Mouse (Mus musculus): Measurements from ENCODE around the gene Pttg1ip. TPM values are rescaled to one million over a fixed set of nuclear protein-coding genes. Genes with fewer than 3 reads are reported as not detected.

The Pttg1ip gene
- 64.0 and 73.7 TPM in 2 replicates for polyA plus RNA-seq (2016; fragmentation: Nextera tagmentation; extraction: Ambion mirVana)

- no peaks in the 10 kb centered on the region for H3K27me3 ChIP-seq (ENCODE audit: low read depth, poor library complexity, severe bottlenecking)
- WGBS: under 1% methylated on average over 64 of the region's 64 CpGs
- peak within 1 kb of the TSS; percentile 92 for H3K4me3 ChIP-seq
- peaks cover 15% of the 10 kb centered on the region for H3K36me3 ChIP-seq
- DNase-seq (ENCODE audit: low spot score): peak; percentile 96
- no peaks in the 10 kb centered on the region for H3K9me3 ChIP-seq (replicated peaks)
- H3K27ac ChIP-seq: peak within 1 kb of the TSS; percentile 93
- peaks cover 30% of the 10 kb centered on the region for H3K4me1 ChIP-seq
Measured at GRCm38 (mm10) chr10:77581408-77582284, at the start of gene Pttg1ip. Gene Pttg1ip (plus strand): TSS chr10:77581720.

- no peak overlapping the region for H3K4me3 ChIP-seq
- H3K27me3 ChIP-seq (ENCODE audit: low read depth, poor library complexity, severe bottlenecking): no peaks in the 10 kb centered on the region
- WGBS: 91% methylated on average over 1 of the region's 1 CpGs
- H3K36me3 ChIP-seq: no peaks in the 10 kb centered on the region
- DNase-seq (ENCODE audit: low spot score): no peak
- no peaks in the 10 kb centered on the region for H3K9me3 ChIP-seq (replicated peaks)
- peaks cover 13% of the 10 kb centered on the region for H3K4me1 ChIP-seq
- no peak overlapping the region for H3K27ac ChIP-seq
Measured at GRCm38 (mm10) chr10:77532020-77532413, 49.5 kb upstream of the Pttg1ip start.

GRCm38 (mm10) chr10:77536727-77537126 is 44.8 kb upstream of the Pttg1ip start:
- no peaks in the 10 kb centered on the region for H3K27me3 ChIP-seq (ENCODE audit: low read depth, poor library complexity, severe bottlenecking)
- no peaks in the 10 kb centered on the region for H3K9me3 ChIP-seq (replicated peaks)
- H3K4me1 ChIP-seq: peaks cover 13% of the 10 kb centered on the region
- DNase-seq (ENCODE audit: low spot score): no peak
- WGBS: 81% methylated on average over 8 of the region's 8 CpGs
- H3K36me3 ChIP-seq: no peaks in the 10 kb centered on the region
- H3K4me3 ChIP-seq: no peak overlapping the region
- no peak overlapping the region for H3K27ac ChIP-seq

- peaks cover 13% of the 10 kb centered on the region for H3K4me1 ChIP-seq
- H3K27me3 ChIP-seq (ENCODE audit: low read depth, poor library complexity, severe bottlenecking): no peaks in the 10 kb centered on the region
- WGBS: 88% methylated on average over 11 of the region's 11 CpGs
- H3K27ac ChIP-seq: no peak overlapping the region
- H3K36me3 ChIP-seq: no peaks in the 10 kb centered on the region
- no peaks in the 10 kb centered on the region for H3K9me3 ChIP-seq (replicated peaks)
- H3K4me3 ChIP-seq: no peak overlapping the region
- DNase-seq (ENCODE audit: low spot score): no peak
Measured at GRCm38 (mm10) chr10:77537215-77538209, 44.0 kb upstream of the Pttg1ip start.

GRCm38 (mm10) chr10:77539320-77539945 is 42.1 kb upstream of the Pttg1ip start:
- no peak overlapping the region for H3K4me3 ChIP-seq
- no peak overlapping the region for H3K27ac ChIP-seq
- no peak for DNase-seq (ENCODE audit: low spot score)
- H3K36me3 ChIP-seq: no peaks in the 10 kb centered on the region
- H3K9me3 ChIP-seq (replicated peaks): no peaks in the 10 kb centered on the region
- H3K27me3 ChIP-seq (ENCODE audit: low read depth, poor library complexity, severe bottlenecking): no peaks in the 10 kb centered on the region
- no peaks in the 10 kb centered on the region for H3K4me1 ChIP-seq
- 91% methylated on average over 7 of the region's 7 CpGs for WGBS

GRCm38 (mm10) chr10:77540576-77541102 is 40.9 kb upstream of the Pttg1ip start:
- 89% methylated on average over 4 of the region's 4 CpGs for WGBS
- H3K9me3 ChIP-seq (replicated peaks): no peaks in the 10 kb centered on the region
- H3K36me3 ChIP-seq: no peaks in the 10 kb centered on the region
- H3K4me1 ChIP-seq: no peaks in the 10 kb centered on the region
- H3K27ac ChIP-seq: no peak overlapping the region
- H3K27me3 ChIP-seq (ENCODE audit: low read depth, poor library complexity, severe bottlenecking): no peaks in the 10 kb centered on the region
- no peak for DNase-seq (ENCODE audit: low spot score)
- H3K4me3 ChIP-seq: no peak overlapping the region

- no peak overlapping the region for H3K27ac ChIP-seq
- no peaks in the 10 kb centered on the region for H3K9me3 ChIP-seq (replicated peaks)
- no peak overlapping the region for H3K4me3 ChIP-seq
- H3K4me1 ChIP-seq: no peaks in the 10 kb centered on the region
- no peaks in the 10 kb centered on the region for H3K36me3 ChIP-seq
- DNase-seq (ENCODE audit: low spot score): no peak
- no peaks in the 10 kb centered on the region for H3K27me3 ChIP-seq (ENCODE audit: low read depth, poor library complexity, severe bottlenecking)
- WGBS: 81% methylated on average over 10 of the region's 10 CpGs
Measured at GRCm38 (mm10) chr10:77541864-77542666, 39.5 kb upstream of the Pttg1ip start.

GRCm38 (mm10) chr10:77543226-77543625 is 38.3 kb upstream of the Pttg1ip start:
- peak; percentile 51 for DNase-seq (ENCODE audit: low spot score)
- no peaks in the 10 kb centered on the region for H3K4me1 ChIP-seq
- no peaks in the 10 kb centered on the region for H3K36me3 ChIP-seq
- no peaks in the 10 kb centered on the region for H3K9me3 ChIP-seq (replicated peaks)
- WGBS: 46% methylated on average over 7 of the region's 7 CpGs
- H3K27me3 ChIP-seq (ENCODE audit: low read depth, poor library complexity, severe bottlenecking): no peaks in the 10 kb centered on the region
- no peak overlapping the region for H3K27ac ChIP-seq
- no peak overlapping the region for H3K4me3 ChIP-seq

- H3K27ac ChIP-seq: no peak overlapping the region
- no peaks in the 10 kb centered on the region for H3K36me3 ChIP-seq
- WGBS: 77% methylated on average over 5 of the region's 5 CpGs
- H3K4me1 ChIP-seq: no peaks in the 10 kb centered on the region
- no peaks in the 10 kb centered on the region for H3K27me3 ChIP-seq (ENCODE audit: low read depth, poor library complexity, severe bottlenecking)
- H3K9me3 ChIP-seq (replicated peaks): no peaks in the 10 kb centered on the region
- DNase-seq (ENCODE audit: low spot score): no peak
- H3K4me3 ChIP-seq: no peak overlapping the region
Measured at GRCm38 (mm10) chr10:77544916-77545315, 36.6 kb upstream of the Pttg1ip start.

GRCm38 (mm10) chr10:77548576-77548975 is 32.9 kb upstream of the Pttg1ip start:
- WGBS: 80% methylated on average over 10 of the region's 10 CpGs
- Histone ChIP-seq H3K27me3 (ENCODE audit: low read depth, poor library complexity, severe bottlenecking) (no peaks in the 10 kb centered on the region), H3K4me3 (no peak overlapping the region), H3K36me3 (no peaks in the 10 kb centered on the region), H3K9me3 (replicated peaks) (no peaks in the 10 kb centered on the region), H3K4me1 (no peaks in the 10 kb centered on the region), H3K27ac (no peak overlapping the region)
- DNase-seq (ENCODE audit: low spot score): no peak

- no peaks in the 10 kb centered on the region for H3K36me3 ChIP-seq
- H3K9me3 ChIP-seq (replicated peaks): no peaks in the 10 kb centered on the region
- H3K27ac ChIP-seq: no peak overlapping the region
- 76% methylated on average over 11 of the region's 11 CpGs for WGBS
- no peaks in the 10 kb centered on the region for H3K27me3 ChIP-seq (ENCODE audit: low read depth, poor library complexity, severe bottlenecking)
- H3K4me3 ChIP-seq: no peak overlapping the region
- no peaks in the 10 kb centered on the region for H3K4me1 ChIP-seq
- no peak for DNase-seq (ENCODE audit: low spot score)
Measured at GRCm38 (mm10) chr10:77550874-77551273, 30.6 kb upstream of the Pttg1ip start.

GRCm38 (mm10) chr10:77552162-77552561 is 29.4 kb upstream of the Pttg1ip start:
- Histone ChIP-seq H3K9me3 (replicated peaks) (no peaks in the 10 kb centered on the region), H3K4me1 (no peaks in the 10 kb centered on the region), H3K36me3 (no peaks in the 10 kb centered on the region), H3K27me3 (ENCODE audit: low read depth, poor library complexity, severe bottlenecking) (no peaks in the 10 kb centered on the region), H3K4me3 (no peak overlapping the region), H3K27ac (no peak overlapping the region)
- WGBS: 87% methylated on average over 5 of the region's 5 CpGs
- DNase-seq (ENCODE audit: low spot score): no peak

All from limb, embryonic 10.5 days (tissue).